Mouse (Mus musculus): ENCODE measurements around the gene Naxd. TPM values are rescaled to one million over a fixed set of nuclear protein-coding genes. Genes with fewer than 3 reads are reported as not detected.

Naxd gene
- total and polyA plus RNA-seq, 3 experiments = 39.7 to 57.1 (median 50.1) TPM

DNA sequence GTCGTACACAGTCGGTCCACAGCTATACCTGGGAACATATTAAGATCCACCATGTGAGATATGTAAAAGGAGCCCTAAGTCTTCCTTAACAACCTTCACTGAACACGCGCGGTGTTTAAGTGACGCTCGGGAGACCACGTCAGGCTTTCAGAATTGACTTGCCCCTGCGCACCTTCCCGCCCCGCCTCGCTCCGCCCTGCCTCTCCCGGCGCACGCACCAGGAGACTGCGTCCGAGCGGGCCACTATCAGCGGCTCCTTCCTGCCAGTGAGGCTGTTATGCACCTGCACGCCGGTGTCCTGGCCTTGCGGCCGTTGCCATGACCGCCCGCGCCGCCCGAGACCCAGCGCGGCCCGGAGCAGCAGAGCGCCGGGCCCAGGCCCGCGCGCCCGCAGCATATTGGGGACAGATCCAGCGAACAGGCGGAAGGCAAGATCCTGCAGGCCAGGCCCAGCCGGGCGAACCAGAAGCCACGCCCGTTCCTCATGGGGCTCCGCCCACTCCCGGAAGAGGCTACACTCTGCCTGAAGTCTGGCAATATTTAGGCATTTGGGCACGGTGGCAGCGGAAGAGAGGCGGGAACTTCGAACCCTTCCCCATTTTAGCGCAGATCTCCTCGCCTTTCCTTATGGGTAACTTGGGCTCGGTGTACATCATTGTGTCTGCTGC is 53.1 kb downstream of the Naxd start, which contains the start of gene Cars2:
Gene Cars2, minus strand, starts transcription at position 503 of the 668 bp plus-strand sequence.
- H3K9ac ChIP-seq (ENCODE audit: insufficient read depth, low read depth) = peak within 1 kb of the TSS; percentile 79
- no peaks in the 10 kb centered on the region for H3K27me3 ChIP-seq (replicated peaks)
- 0 out of 2 replicates have a peak, but pooled peaks have one; percentile 54 for TF ChIP-seq KAT2A (IDR thresholded peaks at IDR 0.05; ENCODE audit: insufficient replicate concordance, low read length)
- peak; percentile 72 for TF ChIP-seq SIN3A (IDR thresholded peaks at IDR 0.05; ENCODE audit: low read length)
- no peak; the same call in 1 of the 2 replicates for TF ChIP-seq MEF2A (IDR thresholded peaks at IDR 0.05; ENCODE audit: borderline replicate concordance, low read depth, low read length)
- peak; percentile 94 for TF ChIP-seq POLR2A (IDR thresholded peaks at IDR 0.05; ENCODE audit: low read depth, low read length)
- peak; percentile 67 for TF ChIP-seq MXI1 (IDR thresholded peaks at IDR 0.05; ENCODE audit: low read depth, low read length)
- TF ChIP-seq NELFE (IDR thresholded peaks at IDR 0.05; ENCODE audit: low read depth, low read length) = peak; percentile 83
- no peak for TF ChIP-seq CTCF (conservative IDR thresholded peaks at IDR 0.05 in 1 of 2, IDR thresholded peaks at IDR 0.05 in 1 of 2; ENCODE audit: low read depth in 2 of 2, low read length in 2 of 2)
- peak; percentile 81 for TF ChIP-seq NRF1 (IDR thresholded peaks at IDR 0.05; ENCODE audit: low read depth, low read length)
- TF ChIP-seq TBP (conservative IDR thresholded peaks at IDR 0.05; ENCODE audit: low read depth, low read length) = peak; percentile 74; the same call in 1 of the 2 replicates
- peak; percentile 68 for TF ChIP-seq UBTF (IDR thresholded peaks at IDR 0.05; ENCODE audit: low read depth, low read length)
- peak; percentile 50; the same call in 1 of the 2 replicates for TF ChIP-seq CHD2 (IDR thresholded peaks at IDR 0.05; ENCODE audit: low read length)
- TF ChIP-seq ZMIZ1 (IDR thresholded peaks at IDR 0.05; ENCODE audit: low read depth, low read length) = no peak; the same call in 1 of the 2 replicates
- peak; percentile 60 for TF ChIP-seq HCFC1 (IDR thresholded peaks at IDR 0.05; ENCODE audit: low read depth, low read length)
- peak; percentile 98 for TF ChIP-seq ELF1 (IDR thresholded peaks at IDR 0.05; ENCODE audit: low read depth, low read length)
- peak; percentile 4; the same call in 1 of the 2 replicates for TF ChIP-seq MYC (IDR thresholded peaks at IDR 0.05; ENCODE audit: low read depth, low read length)
- TF ChIP-seq TCF12 (IDR thresholded peaks at IDR 0.05; ENCODE audit: low read depth, low read length) = peak; percentile 57
- TF ChIP-seq SMC3 (IDR thresholded peaks at IDR 0.05; ENCODE audit: low read depth, low read length) = no peak
- peak; percentile 49; the same call in 1 of the 2 replicates for TF ChIP-seq IRF4 (IDR thresholded peaks at IDR 0.05; ENCODE audit: low read depth, low read length)
- TF ChIP-seq RCOR1 (conservative IDR thresholded peaks at IDR 0.05; ENCODE audit: low read depth, low read length) = 0 out of 2 replicates have a peak, but pooled peaks have one; percentile 28
- TF ChIP-seq BHLHE40 (IDR thresholded peaks at IDR 0.05; ENCODE audit: low read depth, low read length) = peak; percentile 43
- peak; percentile 67 for TF ChIP-seq MAX (IDR thresholded peaks at IDR 0.05; ENCODE audit: low read length)
- peak; percentile 92 for DNase-seq (ENCODE audit: extremely low read depth)
- dilution Hi-C loops (cut with MboI; ENCODE audit: extremely low pct_ligation_motif_present, extremely low pct_unique_long_range_greater_than_20kb, low sequenced_read_pairs) (no loop called here), in situ Hi-C loops (cut with MboI; ENCODE audit: low pct_ligation_motif_present, low pct_unique_long_range_greater_than_20kb, low sequenced_read_pairs) (loop anchor here (5.0 kb wide), 1 partner anchor 67 kb away; no protein-coding TSS in a partner anchor)
- peaks cover 9 to 38% of the 10 kb centered on the region in 2 experiments for H3K4me1 ChIP-seq (ENCODE audit: control insufficient read depth in 1 of 2, insufficient read depth in 2 of 2)
- peaks cover 5% of the 10 kb centered on the region for H3K79me2 ChIP-seq (replicated peaks; ENCODE audit: control insufficient read depth, extremely low read depth, insufficient read depth, poor library complexity, severe bottlenecking)
- H3K9me3 ChIP-seq (replicated peaks; ENCODE audit: low read length) = no peaks in the 10 kb centered on the region
- H3K4me2 ChIP-seq (ENCODE audit: insufficient read depth, low read depth, poor library complexity, severe bottlenecking) = peak within 1 kb of the TSS; percentile 94
- peak within 1 kb of the TSS; percentile 73 to 88 (median 87) for H3K4me3 ChIP-seq (replicated peaks in 1 of 3; ENCODE audit: low read depth in 2 of 3, low read length in 2 of 3, poor library complexity in 1 of 3)
- H3K36me3 ChIP-seq (replicated peaks in 1 of 2; ENCODE audit: control insufficient read depth in 1 of 2, insufficient read depth in 1 of 2, low read length in 1 of 2) = peaks cover 16 to 34% of the 10 kb centered on the region in 2 experiments
- H3K27ac ChIP-seq (ENCODE audit: insufficient read depth, low read depth) = peak within 1 kb of the TSS; percentile 82
